Mouse (Mus musculus) ES-Bruce4 (cell line): ENCODE measurements at regions not wholly inside any gene's neighbourhood (a gene's known extent, or its start where the extent isn't known, plus 50 kb on each side); places are given as distances from the start of the nearest gene placed in this dataset.

ENCODE experiments used
- CTCF ChIP-seq: IDR thresholded peaks from one replicate; pipeline ENCODE4 v1.8.1; 2011; ENCODE audit warnings: low read depth, low read length
- EP300 ChIP-seq: IDR thresholded peaks from 2 replicates; pipeline ENCODE4 v1.6.1; 2011; ENCODE audit warnings: low read depth, low read length; ENCODE audit not compliant: insufficient read depth
- POLR2A ChIP-seq: IDR thresholded peaks from one replicate; pipeline ENCODE4 v1.8.1; 2011; ENCODE audit warnings: low read length; ENCODE audit not compliant: insufficient read depth

GRCm38 (mm10) chr10:43817522-43818198 lies 83.9 kb downstream of the Qrsl1 start:
- no peak for TF ChIP-seq CTCF
- TF ChIP-seq POLR2A: no peak
- no peak for TF ChIP-seq EP300
